Mouse (Mus musculus): ENCODE data around the gene Cox4i2. TPM values are rescaled to one million over a fixed set of nuclear protein-coding genes. Genes with fewer than 3 reads are reported as not detected.
A peak's percentile ranks its signal among the peaks of the same experiment; 100 is the strongest.

The Cox4i2 gene
- polyA plus RNA-seq, 1 experiment from 2014 or later: 5.0 TPM

DNA sequence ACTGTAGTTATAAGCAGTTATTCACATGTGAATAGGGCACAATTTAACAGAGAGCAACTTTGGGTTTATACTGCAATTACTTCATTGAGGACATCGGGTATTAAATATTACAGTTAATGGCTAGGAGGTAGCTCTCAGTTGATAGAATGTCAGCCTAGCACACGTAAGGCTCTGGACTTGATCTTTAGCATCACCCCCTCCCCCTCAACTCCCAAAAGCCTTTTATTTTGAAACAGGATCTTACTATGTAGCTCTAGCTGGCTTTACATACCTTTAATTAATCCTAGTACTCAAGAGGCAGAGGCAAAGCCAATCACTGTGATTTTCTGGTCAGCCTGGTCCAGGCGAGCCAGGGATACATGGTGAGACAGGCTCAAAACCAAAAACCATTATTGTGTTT, 23.1 kb downstream of the Cox4i2 start:
- Histone ChIP-seq H3K27me3 (no peaks in the 10 kb centered on the region), H3K4me1 (peaks cover 4% of the 10 kb centered on the region; the same call in 1 of the 2 replicates), H3K4me3 (no peak overlapping the region), H3K36me3 (peaks cover 23% of the 10 kb centered on the region; the same call in 1 of the 2 replicates), H3K27ac (no peak overlapping the region), H3K9me3 (replicated peaks) (no peaks in the 10 kb centered on the region), H3K4me2 (replicated peaks) (no peak overlapping the region), H3K9ac (no peak overlapping the region)
- no peak for ATAC-seq (ENCODE audit: low FRiP score)
- 90% methylated on average over 3 of the region's 3 CpGs for WGBS

DNA sequence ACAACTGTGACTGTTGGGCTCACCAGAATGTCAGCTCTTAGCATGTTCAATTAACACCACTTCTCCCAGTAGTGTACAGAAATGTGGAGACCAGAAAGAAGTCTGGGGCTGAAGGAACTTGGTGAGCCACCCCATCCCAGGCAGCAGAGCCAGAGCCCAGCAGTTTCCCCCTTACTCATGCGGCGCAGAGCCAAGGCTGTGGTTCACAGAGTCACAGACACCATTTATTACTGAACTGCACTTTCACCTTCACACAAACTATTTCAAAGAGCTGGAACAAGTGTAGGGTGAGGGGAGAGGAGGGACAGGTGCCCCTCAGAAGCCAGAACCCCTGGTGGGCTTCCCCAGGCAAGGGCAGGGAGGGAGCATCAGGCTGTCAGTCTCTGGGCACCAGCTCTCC, 26.5 kb downstream of the Cox4i2 start:
- H3K9me3 ChIP-seq (replicated peaks): no peaks in the 10 kb centered on the region
- no peak overlapping the region for H3K4me2 ChIP-seq (replicated peaks)
- no peaks in the 10 kb centered on the region for H3K27me3 ChIP-seq
- H3K4me1 ChIP-seq: peaks cover 7% of the 10 kb centered on the region
- no peak overlapping the region for H3K4me3 ChIP-seq
- H3K36me3 ChIP-seq: peaks cover 27% of the 10 kb centered on the region; the same call in 1 of the 2 replicates
- no peak overlapping the region for H3K9ac ChIP-seq
- 96% methylated on average over 2 of the region's 2 CpGs for WGBS
- ATAC-seq (ENCODE audit: low FRiP score): no peak
- H3K27ac ChIP-seq: no peak overlapping the region

DNA sequence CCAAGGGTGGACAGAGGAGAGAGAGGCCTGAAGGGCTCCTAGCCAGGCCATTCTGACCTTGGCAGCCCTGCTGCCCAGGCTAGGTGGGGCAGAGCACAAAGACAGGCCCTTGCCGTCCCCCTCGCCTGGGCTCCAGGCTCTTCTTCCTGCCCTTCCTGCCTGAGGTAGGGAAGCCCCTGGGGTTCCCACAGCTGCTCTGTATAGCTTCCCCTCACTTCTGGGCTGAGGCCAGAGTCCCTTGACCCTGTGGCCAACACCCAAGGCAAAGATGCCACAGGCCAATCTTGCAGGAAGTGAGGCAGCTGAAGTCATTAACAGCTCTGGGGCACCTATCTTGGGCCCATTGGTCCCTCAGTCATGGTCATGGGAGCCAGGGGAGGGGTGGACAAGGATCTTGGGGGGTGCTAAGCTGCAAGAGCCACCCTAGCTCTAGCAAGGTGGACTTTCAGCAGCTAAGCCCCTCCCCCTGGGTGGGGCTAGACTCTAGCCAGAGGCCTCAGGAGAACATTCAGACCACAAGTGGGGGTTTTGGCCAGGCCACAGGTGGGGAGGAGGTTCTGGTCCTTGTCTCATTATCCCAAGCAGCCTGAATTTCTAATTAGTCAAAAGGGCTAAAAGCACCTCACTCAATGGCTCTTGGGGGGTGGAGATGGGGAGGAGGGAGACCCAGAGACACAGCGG, 27.2 kb downstream of the Cox4i2 start:
- H3K9ac ChIP-seq: no peak overlapping the region
- no peak overlapping the region for H3K4me3 ChIP-seq
- no peaks in the 10 kb centered on the region for H3K27me3 ChIP-seq
- 87% methylated on average over 3 of the region's 3 CpGs for WGBS
- no peak overlapping the region for H3K4me2 ChIP-seq (replicated peaks)
- no peaks in the 10 kb centered on the region for H3K9me3 ChIP-seq (replicated peaks)
- peaks cover 7% of the 10 kb centered on the region for H3K4me1 ChIP-seq
- H3K27ac ChIP-seq: no peak overlapping the region
- peaks cover 27% of the 10 kb centered on the region; the same call in 1 of the 2 replicates for H3K36me3 ChIP-seq
- ATAC-seq (ENCODE audit: low FRiP score): no peak

DNA sequence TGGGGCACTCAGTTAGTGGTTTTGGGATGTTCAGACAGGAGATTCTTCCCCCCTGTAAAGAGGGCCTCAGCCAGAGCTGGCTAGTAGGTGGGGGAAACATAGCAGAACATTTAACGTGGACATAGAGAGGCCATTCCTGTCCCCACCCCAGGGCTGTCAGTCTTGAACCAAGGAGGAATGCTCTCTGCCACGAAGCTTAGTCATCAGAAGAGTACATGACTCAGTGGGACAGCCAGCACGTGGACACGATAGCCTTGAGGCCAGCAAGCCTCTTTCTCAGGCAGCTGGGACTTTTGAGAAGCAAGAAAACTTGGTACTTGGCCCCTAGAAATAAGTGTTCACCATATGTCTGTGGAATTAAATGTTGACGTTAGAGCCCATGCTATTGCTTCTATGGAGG, 28.7 kb downstream of the Cox4i2 start:
- Histone ChIP-seq H3K36me3 (peaks cover 27% of the 10 kb centered on the region; the same call in 1 of the 2 replicates), H3K27me3 (no peaks in the 10 kb centered on the region), H3K4me2 (replicated peaks) (no peak overlapping the region), H3K4me1 (peaks cover 7% of the 10 kb centered on the region), H3K9ac (no peak overlapping the region), H3K9me3 (replicated peaks) (no peaks in the 10 kb centered on the region), H3K27ac (no peak overlapping the region), H3K4me3 (no peak overlapping the region)
- 86% methylated on average over 5 of the region's 5 CpGs for WGBS
- ATAC-seq (ENCODE audit: low FRiP score): no peak

DNA sequence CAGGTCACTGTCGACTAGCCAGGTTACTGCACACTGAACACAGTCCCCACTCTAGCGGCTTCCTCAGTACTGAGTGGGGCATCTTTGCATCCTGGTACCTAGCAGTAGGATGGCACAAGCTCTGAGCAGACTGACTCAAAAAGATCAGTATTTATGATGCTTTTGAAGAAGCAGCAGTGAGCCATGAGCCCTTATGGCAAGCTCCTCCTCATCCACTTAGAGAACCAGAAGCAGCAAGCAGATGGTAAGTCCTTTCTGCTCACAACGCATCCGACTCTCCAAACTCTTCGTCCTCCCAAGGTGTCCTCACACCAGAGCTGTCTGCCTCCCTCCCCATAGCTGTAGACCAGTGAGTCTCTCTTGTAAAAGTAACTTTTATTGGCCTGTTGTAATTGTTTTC, 29.3 kb downstream of the Cox4i2 start:
- 93% methylated on average over 5 of the region's 5 CpGs for WGBS
- Histone ChIP-seq H3K9ac (no peak overlapping the region), H3K36me3 (peaks cover 27% of the 10 kb centered on the region; the same call in 1 of the 2 replicates), H3K4me1 (peaks cover 7% of the 10 kb centered on the region), H3K4me2 (replicated peaks) (no peak overlapping the region), H3K27me3 (no peaks in the 10 kb centered on the region), H3K4me3 (no peak overlapping the region), H3K27ac (no peak overlapping the region), H3K9me3 (replicated peaks) (no peaks in the 10 kb centered on the region)
- ATAC-seq (ENCODE audit: low FRiP score): no peak

DNA sequence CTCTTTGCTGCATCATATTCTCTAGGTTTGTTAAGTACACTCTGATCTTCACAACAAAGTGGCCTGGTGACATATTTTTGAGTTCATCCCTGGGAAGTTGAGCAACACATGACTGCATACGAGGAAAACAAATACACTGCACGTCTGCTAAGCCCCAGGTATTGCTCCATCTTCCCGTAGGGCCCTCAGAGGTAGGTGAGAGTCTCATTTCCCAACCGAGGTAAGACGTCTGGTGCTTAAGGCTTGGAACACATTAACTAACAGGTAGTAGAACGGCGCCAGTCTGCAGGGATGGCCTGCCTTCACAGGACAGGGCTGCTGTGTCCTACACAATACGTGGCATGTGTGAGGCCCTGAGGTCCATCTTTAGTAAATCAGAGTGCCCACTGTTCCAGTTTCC, 30.7 kb downstream of the Cox4i2 start:
- H3K4me1 ChIP-seq: peaks cover 16% of the 10 kb centered on the region
- H3K4me3 ChIP-seq: no peak overlapping the region
- no peaks in the 10 kb centered on the region for H3K27me3 ChIP-seq
- H3K27ac ChIP-seq: 0 out of 2 replicates have a peak overlapping the region, but pooled peaks have one; percentile 53
- peaks cover 27% of the 10 kb centered on the region; the same call in 1 of the 2 replicates for H3K36me3 ChIP-seq
- no peak overlapping the region for H3K9ac ChIP-seq
- WGBS: 93% methylated on average over 8 of the region's 8 CpGs
- H3K9me3 ChIP-seq (replicated peaks): no peaks in the 10 kb centered on the region
- ATAC-seq (ENCODE audit: low FRiP score): no peak
- no peak overlapping the region for H3K4me2 ChIP-seq (replicated peaks)

DNA sequence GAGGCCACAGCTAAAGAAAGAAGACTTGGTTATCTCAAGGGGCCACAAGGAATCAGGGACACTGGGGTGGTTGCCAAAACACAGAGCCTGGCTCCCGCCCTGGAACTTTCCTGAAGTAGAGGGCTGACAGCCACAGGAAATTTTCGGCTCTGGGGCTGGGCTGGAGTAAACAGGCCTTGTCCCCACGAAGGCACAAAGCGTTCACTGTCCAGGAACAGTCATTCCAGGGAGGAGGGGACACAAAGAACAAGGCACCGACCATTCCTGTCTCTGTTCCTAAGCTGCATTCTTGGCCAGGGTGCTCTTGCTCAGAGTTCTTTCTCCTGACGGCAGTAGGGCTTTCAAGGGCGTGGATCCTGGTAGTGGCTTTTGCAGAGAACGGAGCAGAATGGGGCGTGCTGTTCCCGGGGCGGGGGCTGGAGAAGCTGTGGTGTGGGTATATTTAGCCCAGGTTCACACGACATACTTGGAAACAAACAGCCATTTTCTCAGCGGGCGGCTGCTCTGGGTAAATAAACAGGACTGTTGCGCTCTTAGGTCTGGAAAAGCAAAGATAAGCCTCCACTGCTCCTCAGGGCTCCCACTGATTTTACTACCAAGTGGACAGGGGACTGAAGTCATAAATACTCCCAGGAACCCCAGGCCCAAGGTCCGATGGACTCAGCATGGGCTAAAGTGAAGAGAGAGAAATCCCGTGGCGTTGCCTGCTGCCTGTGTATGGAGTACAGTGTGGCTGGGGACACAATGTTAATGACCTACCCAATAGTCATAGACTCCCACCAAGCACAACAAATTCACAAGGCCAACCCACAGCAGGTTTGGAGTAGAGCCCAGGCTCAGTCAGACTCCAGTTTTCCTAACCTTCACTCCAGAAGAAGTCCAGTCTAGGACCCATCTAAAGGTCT, 31.7 kb downstream of the Cox4i2 start:
- Histone ChIP-seq H3K9ac (no peak overlapping the region), H3K9me3 (replicated peaks) (no peaks in the 10 kb centered on the region), H3K27me3 (no peaks in the 10 kb centered on the region), H3K36me3 (peaks cover 18% of the 10 kb centered on the region; the same call in 1 of the 2 replicates), H3K4me3 (no peak overlapping the region), H3K27ac (peak overlapping the region; percentile 53), H3K4me1 (peaks cover 16% of the 10 kb centered on the region), H3K4me2 (replicated peaks) (no peak overlapping the region)
- no peak for ATAC-seq (ENCODE audit: low FRiP score)
- WGBS: 71% methylated on average over 18 of the region's 18 CpGs

DNA sequence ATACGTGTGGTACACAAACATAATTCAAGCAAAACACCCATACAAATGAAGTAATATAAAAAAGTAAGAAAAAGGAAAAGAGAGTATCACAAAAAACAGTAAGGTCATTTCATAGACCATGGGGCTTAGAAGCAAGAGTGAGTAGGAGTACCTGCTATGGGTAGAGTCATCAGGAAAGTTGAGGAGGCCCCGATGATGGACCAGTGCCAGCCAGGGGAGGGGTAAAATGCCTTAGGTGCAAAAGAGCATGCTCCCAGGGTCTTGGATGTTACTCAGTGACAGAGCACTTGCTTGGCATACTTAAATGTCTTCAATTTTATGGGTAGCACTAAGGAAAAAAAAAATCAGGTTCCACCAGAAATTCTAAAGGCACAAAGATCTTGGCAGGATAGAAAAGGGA, 33.2 kb downstream of the Cox4i2 start:
- Histone ChIP-seq H3K4me1 (peaks cover 13% of the 10 kb centered on the region), H3K36me3 (peaks cover 3% of the 10 kb centered on the region; the same call in 1 of the 2 replicates), H3K4me3 (no peak overlapping the region), H3K9me3 (replicated peaks) (no peaks in the 10 kb centered on the region), H3K27me3 (no peaks in the 10 kb centered on the region), H3K9ac (no peak overlapping the region), H3K4me2 (replicated peaks) (no peak overlapping the region), H3K27ac (no peak overlapping the region)
- WGBS: 93% methylated on average over 2 of the region's 2 CpGs
- ATAC-seq (ENCODE audit: low FRiP score): no peak

DNA sequence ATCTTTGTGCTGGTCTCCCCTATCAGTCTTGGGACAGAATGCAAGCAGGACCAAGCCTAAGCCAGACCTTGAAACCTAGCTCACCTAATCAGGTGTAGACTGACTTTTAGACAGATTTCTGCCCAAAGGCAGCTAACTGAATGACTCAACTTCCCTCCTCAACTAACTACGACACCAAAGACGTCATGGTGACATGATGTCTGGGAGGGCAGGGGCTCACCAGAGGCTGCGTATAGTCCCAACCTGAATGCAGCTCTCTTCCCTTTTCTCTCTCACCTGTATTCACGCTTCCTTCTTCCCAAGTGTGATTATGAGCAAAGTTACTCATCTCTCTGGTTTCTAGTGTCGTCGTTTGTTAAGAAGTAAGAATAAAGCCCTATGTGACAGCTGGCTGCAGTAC, 33.6 kb downstream of the Cox4i2 start:
- 91% methylated on average over 6 of the region's 6 CpGs for WGBS
- Histone ChIP-seq H3K27me3 (no peaks in the 10 kb centered on the region), H3K9ac (no peak overlapping the region), H3K9me3 (replicated peaks) (no peaks in the 10 kb centered on the region), H3K4me3 (no peak overlapping the region), H3K4me1 (peaks cover 13% of the 10 kb centered on the region), H3K27ac (no peak overlapping the region), H3K4me2 (replicated peaks) (no peak overlapping the region), H3K36me3 (no peaks in the 10 kb centered on the region; the same call in 1 of the 2 replicates)
- ATAC-seq (ENCODE audit: low FRiP score): no peak

DNA sequence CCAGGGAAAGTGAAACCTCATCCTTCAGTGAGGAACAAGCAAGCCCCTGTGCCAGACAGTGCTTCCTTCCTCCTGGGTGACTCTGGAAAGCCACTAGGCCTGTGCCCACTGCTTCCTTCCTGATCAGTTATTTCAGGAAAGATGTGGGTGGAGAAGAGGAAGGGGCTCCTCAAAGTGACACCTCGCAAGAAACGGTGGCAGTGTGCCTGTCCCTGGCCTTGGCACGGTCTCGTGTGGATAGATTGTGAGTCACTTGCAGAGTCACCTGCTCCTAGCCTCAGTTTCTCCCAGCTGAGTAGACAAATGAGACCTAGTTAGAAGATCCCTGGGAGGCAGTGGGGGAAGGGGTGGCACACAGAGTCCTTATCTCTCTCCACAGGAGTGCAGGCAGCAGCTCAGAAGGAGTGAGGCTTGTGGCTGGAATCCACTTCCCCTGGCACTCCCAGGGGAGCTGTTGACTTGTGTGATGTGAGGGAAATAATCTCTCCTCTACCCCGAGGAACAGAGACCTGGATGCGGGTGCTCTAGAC, 35.0 kb downstream of the Cox4i2 start:
- 69% methylated on average over 6 of the region's 6 CpGs for WGBS
- Histone ChIP-seq H3K27me3 (no peaks in the 10 kb centered on the region), H3K9me3 (replicated peaks) (no peaks in the 10 kb centered on the region), H3K4me1 (peaks cover 13% of the 10 kb centered on the region), H3K4me2 (replicated peaks) (no peak overlapping the region), H3K27ac (peak overlapping the region; percentile 64), H3K36me3 (no peaks in the 10 kb centered on the region; the same call in 1 of the 2 replicates), H3K4me3 (no peak overlapping the region), H3K9ac (no peak overlapping the region)
- no peak for ATAC-seq (ENCODE audit: low FRiP score)

DNA sequence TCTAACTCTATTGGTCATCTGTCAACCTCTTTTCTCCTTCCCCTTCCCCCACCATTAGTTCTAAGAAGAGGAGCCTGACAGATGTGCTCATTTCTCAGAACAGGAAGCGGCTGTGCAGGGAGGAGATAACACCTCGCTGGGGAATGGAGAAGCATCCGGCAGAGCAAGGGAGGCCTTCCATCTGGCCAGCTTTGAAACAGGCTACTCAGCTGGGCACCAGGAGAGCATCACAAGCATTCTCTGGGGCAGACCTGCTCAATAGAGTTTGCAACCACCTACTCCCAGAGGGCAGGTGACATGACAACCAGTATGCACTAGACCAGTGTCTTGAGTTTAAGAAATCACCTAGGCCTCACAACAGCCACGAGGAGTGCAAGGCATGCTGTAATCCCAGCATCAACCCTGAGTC, 35.6 kb downstream of the Cox4i2 start:
- H3K4me1 ChIP-seq: peaks cover 18% of the 10 kb centered on the region
- H3K9me3 ChIP-seq (replicated peaks): no peaks in the 10 kb centered on the region

DNA sequence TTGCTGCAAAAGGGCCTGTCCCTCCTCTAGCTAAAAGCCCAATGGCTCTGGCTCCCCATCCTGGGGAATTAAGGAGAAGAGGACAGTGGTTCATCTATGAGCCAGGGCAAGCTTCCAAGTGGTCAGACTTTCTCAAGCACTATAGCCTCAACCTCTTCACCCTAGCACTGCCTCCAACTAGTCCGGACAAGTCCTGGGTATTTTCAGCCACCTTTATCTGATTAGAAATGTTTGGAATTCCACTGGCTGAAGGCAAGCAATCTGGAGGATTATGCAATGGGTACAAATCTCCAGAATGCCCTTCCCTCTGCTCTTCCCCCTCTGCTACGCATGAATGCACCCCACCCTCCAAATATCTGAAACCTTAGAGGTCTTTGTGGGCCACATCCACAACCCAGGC, 38.5 kb downstream of the Cox4i2 start:
- no peak for ATAC-seq (ENCODE audit: low FRiP score)
- WGBS: 83% methylated on average over 2 of the region's 2 CpGs
- H3K9me3 ChIP-seq (replicated peaks): no peaks in the 10 kb centered on the region

More for the DNA sequence above, 35.6 kb downstream of the Cox4i2 start:
- H3K27me3 ChIP-seq: no peaks in the 10 kb centered on the region
- WGBS: 59% methylated on average over 4 of the region's 4 CpGs
- H3K4me3 ChIP-seq: no peak overlapping the region
- peak overlapping the region; percentile 64 for H3K27ac ChIP-seq
- ATAC-seq (ENCODE audit: low FRiP score): no peak
- H3K36me3 ChIP-seq: no peaks in the 10 kb centered on the region; the same call in 1 of the 2 replicates
- no peak overlapping the region for H3K9ac ChIP-seq
- H3K4me2 ChIP-seq (replicated peaks): no peak overlapping the region

More for the DNA sequence above, 38.5 kb downstream of the Cox4i2 start:
- H3K36me3 ChIP-seq: no peaks in the 10 kb centered on the region; the same call in 1 of the 2 replicates
- H3K27me3 ChIP-seq: no peaks in the 10 kb centered on the region
- H3K27ac ChIP-seq: no peak overlapping the region
- no peak overlapping the region for H3K4me3 ChIP-seq
- no peak overlapping the region for H3K4me2 ChIP-seq (replicated peaks)
- no peak overlapping the region for H3K9ac ChIP-seq
- peaks cover 16% of the 10 kb centered on the region for H3K4me1 ChIP-seq

Data from hindbrain, embryonic 12.5 days (tissue).